In the genomic region with DNA sequence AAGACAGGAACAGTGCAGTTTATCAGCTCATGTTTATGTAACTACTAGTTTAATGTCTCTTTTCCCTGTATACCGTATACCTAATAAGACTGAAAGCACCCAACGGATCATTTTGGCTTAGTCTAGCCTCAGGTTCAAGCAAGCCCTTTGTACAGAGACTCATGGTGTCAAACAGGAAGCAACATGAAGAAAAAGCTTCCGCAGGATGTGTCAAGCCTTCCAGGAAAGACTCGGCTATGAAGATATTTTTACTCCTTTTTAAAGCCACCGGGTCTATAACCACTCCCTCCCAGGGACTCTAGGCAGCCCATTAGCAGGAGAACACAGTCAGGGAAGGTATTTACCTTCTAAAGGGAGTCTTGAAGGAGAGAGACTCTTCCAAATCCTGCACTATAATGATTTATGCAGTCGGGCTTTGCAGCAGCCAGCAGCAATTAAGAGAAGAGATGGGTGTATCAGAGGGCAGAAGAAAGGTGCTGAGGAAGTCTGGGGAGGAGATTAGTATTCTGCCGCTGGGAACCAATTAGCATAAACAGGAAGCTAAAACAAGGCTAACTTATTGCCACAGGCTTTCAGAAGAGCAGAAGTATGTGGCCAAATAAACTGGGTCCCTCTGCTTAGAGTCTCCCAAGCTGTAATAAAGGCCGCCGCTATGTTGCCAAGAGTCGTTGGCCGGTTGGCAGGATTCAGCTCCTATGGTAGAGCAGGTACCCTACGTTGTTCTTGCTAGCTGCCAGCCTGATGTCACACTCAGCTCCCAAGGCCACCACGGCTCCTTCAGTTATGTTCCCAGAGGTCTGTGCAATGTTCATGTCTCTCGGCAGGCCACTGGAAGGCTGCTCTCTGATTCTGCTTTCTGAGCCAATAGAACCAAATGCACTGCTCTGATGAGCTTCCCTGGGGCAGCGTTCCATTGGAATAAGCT, we compare ENCODE assay signal across 7 mouse cellular contexts.
DNase-seq lines count a peak whose midpoint lies in the region; ATAC-seq lines count a peak whose summit lies in the region.

No protein-coding gene starts in this region.

- peak; percentile 12 for DNase-seq in lung, postnatal 36 days
- no peak for DNase-seq in lung, postnatal 14 days
- DNase-seq in brain, adult 2 months (ENCODE audit: low read depth, low spot score) = peak; percentile 59
- DNase-seq in left cerebral cortex, postnatal 25 days (ENCODE audit: low spot score in 2 of 2) = no peak

- intact Hi-C loops in left cerebral cortex, postnatal 25 days (cut with DNase I) = loop anchor here (5.0 kb wide), 1 partner anchor 441 kb away; no protein-coding TSS in a partner anchor

- peak; percentile 75 for ATAC-seq in granulocyte monocyte progenitor cell, adult 5-6 weeks (replicated peaks; ENCODE audit: poor library complexity, severe bottlenecking)
- 0 out of 2 replicates have a peak, but pooled peaks have one; percentile 14 for ATAC-seq in neutrophil, adult 5-6 weeks (ENCODE audit: extremely low read depth, insufficient number of reproducible peaks, low FRiP score, poor library complexity, severe bottlenecking)
- ATAC-seq in erythroblast, adult 5-6 weeks (replicated peaks; ENCODE audit: low FRiP score, poor library complexity, severe bottlenecking) = no peak

Comparison
In these comparisons a context has a peak if more than half of its experiments do, and no peak if none do; other contexts are left out.
1. DNase-seq: peak in lung, postnatal 36 days (single experiment) and brain, adult 2 months (single experiment); none in lung, postnatal 14 days (single experiment) and left cerebral cortex, postnatal 25 days (0 of 2).